In genomic region chr9:75815161-75815560, GRCm38 (mm10) we compare ENCODE assay signal across 31 mouse cellular contexts. TPM values are rescaled to one million over a fixed set of nuclear protein-coding genes. Genes with fewer than 3 reads are reported as not detected.
DNase-seq lines count a peak whose midpoint lies in the region; TF ChIP-seq lines count a peak whose summit lies in the region.
"Had no signal": no experiment of that assay in that cellular context is flagged by ENCODE, and none has a peak within 500 bp of the region (broad histone marks: within the 10 kb centered on the region; RNA-seq: fewer than 3 reads in every experiment).

No protein-coding gene starts in this region.

- H3K4me1 ChIP-seq in MEL (ENCODE audit: control insufficient read depth in 1 of 2, insufficient read depth in 2 of 2, low read length in 2 of 2) = no peaks in the 10 kb centered on the region
- no peaks in the 10 kb centered on the region for H3K4me1 ChIP-seq in heart, adult 2 months (ENCODE audit: control insufficient read depth, insufficient read depth, low read length)
- H3K4me1 ChIP-seq: embryonic facial prominence, embryonic 10.5 days; embryonic facial prominence, embryonic 13.5 days; forebrain, embryonic 12.5 days; forebrain, embryonic 15.5 days had no signal

- H3K4me3 ChIP-seq in C2C12 (ENCODE audit: insufficient read depth, poor library complexity, severe bottlenecking) (no peak overlapping the region), MEL (ENCODE audit: control insufficient read depth in 1 of 2, insufficient read depth in 1 of 2, low read depth in 2 of 2, low read length in 2 of 2) (no peak overlapping the region)
- no peak overlapping the region for H3K4me3 ChIP-seq in heart, adult 2 months
- H3K4me3 ChIP-seq: embryonic facial prominence, embryonic 10.5 days; embryonic facial prominence, embryonic 13.5 days; erythroblast, embryonic 14.5 days; forebrain, embryonic 12.5 days; forebrain, embryonic 15.5 days; heart, embryonic 10.5 days; heart, embryonic 13.5 days had no signal

- H3K79me2 ChIP-seq in C2C12 (ENCODE audit: control insufficient read depth, insufficient read depth) (no peaks in the 10 kb centered on the region), MEL (ENCODE audit: control insufficient read depth, insufficient read depth, low read length, poor library complexity) (no peaks in the 10 kb centered on the region)
- H3K79me2 ChIP-seq in heart, adult 2 months (replicated peaks; ENCODE audit: control insufficient read depth, insufficient read depth, low read length) = no peaks in the 10 kb centered on the region

- no peaks in the 10 kb centered on the region for H3K79me3 ChIP-seq in C2C12 (ENCODE audit: low read depth)

- no peak for TF ChIP-seq POLR2A in MEL (IDR thresholded peaks at IDR 0.05; ENCODE audit: control insufficient read depth in 1 of 2, insufficient read depth in 1 of 2, low read depth in 1 of 2, low read length in 2 of 2, poor library complexity in 1 of 2)
- no peak for TF ChIP-seq POLR2A in heart, adult 2 months (IDR thresholded peaks at IDR 0.05; ENCODE audit: insufficient read depth, low read depth, low read length)

- DNase-seq in MEL (ENCODE audit: low read depth, low spot score) = peak; percentile 12
- peak; percentile 11 for DNase-seq in brain, adult 2 months (ENCODE audit: low read depth, low spot score)
- no peak for DNase-seq in heart, adult 2 months
- DNase-seq in adrenal gland, postnatal 4 days (ENCODE audit: low spot score in 2 of 2) = no peak
- DNase-seq in cerebellum, adult 9-10 months = no peak
- DNase-seq: adrenal gland, postnatal 10 days; adrenal gland, postnatal 36 days; B cell, adult 2 months; cerebellum, adult 18-20 months; cerebellum, adult 9-11 months; cerebellum, postnatal 36 days; embryo, embryonic 11 days; gastrocnemius, postnatal 25 days; heart, adult 18-20 months; heart, postnatal 14 days; heart, postnatal 4 days; kidney, adult 18-20 months had no signal

- TF ChIP-seq CTCF in C2C12 (IDR thresholded peaks at IDR 0.05; ENCODE audit: control insufficient read depth, insufficient read depth, insufficient read length) (no peak), MEL (IDR thresholded peaks at IDR 0.05 in 2 of 3, conservative IDR thresholded peaks at IDR 0.05 in 1 of 3; ENCODE audit: control insufficient read depth in 1 of 3, insufficient read depth in 1 of 3, low read depth in 2 of 3, low read length in 3 of 3, poor library complexity in 1 of 3, severe bottlenecking in 1 of 3) (no peak)
- TF ChIP-seq CTCF in heart, adult 2 months (IDR thresholded peaks at IDR 0.05) = no peak

- TF ChIP-seq EP300 in MEL (IDR thresholded peaks at IDR 0.05; ENCODE audit: low read depth in 1 of 2, low read length in 2 of 2) = no peak
- no peak for TF ChIP-seq EP300 in heart, adult 2 months (IDR thresholded peaks at IDR 0.05; ENCODE audit: insufficient read depth, low read depth, low read length)

- no peak for TF ChIP-seq RAD21 in MEL (IDR thresholded peaks at IDR 0.05; ENCODE audit: low read depth, low read length)

- H3K27me3 ChIP-seq in C2C12 (ENCODE audit: control insufficient read depth, insufficient read depth, insufficient read length) = no peaks in the 10 kb centered on the region
- H3K27me3 ChIP-seq in MEL (ENCODE audit: control insufficient read depth in 1 of 2, insufficient read depth in 2 of 2, low read length in 2 of 2) = peaks cover 0 to 1% of the 10 kb centered on the region in 2 experiments; a peak in 1 of 4 replicates
- no peaks in the 10 kb centered on the region for H3K27me3 ChIP-seq in heart, adult 2 months (ENCODE audit: control insufficient read depth, insufficient read depth, low read length)
- H3K27me3 ChIP-seq: embryonic facial prominence, embryonic 13.5 days; forebrain, embryonic 12.5 days; forebrain, embryonic 15.5 days; heart, embryonic 13.5 days; Patski had no signal

- H3K36me3 ChIP-seq in C2C12 (ENCODE audit: control insufficient read depth, insufficient read depth) = no peaks in the 10 kb centered on the region
- no peaks in the 10 kb centered on the region for H3K36me3 ChIP-seq in MEL (ENCODE audit: control insufficient read depth in 1 of 2, insufficient read depth in 2 of 2, low read length in 2 of 2)
- H3K36me3 ChIP-seq in heart, adult 2 months (ENCODE audit: control insufficient read depth, insufficient read depth, low read length) = no peaks in the 10 kb centered on the region
- H3K36me3 ChIP-seq: embryonic facial prominence, embryonic 10.5 days; embryonic facial prominence, embryonic 13.5 days; forebrain, embryonic 12.5 days; forebrain, embryonic 15.5 days; G1E; heart, embryonic 10.5 days; heart, embryonic 13.5 days had no signal

- H3K9ac ChIP-seq in MEL (ENCODE audit: control insufficient read depth, low read depth, low read length, poor library complexity, severe bottlenecking) = no peak overlapping the region
- H3K9ac ChIP-seq in heart, adult 2 months (ENCODE audit: low read depth, low read length) = no peak overlapping the region
- H3K9ac ChIP-seq: embryonic facial prominence, embryonic 13.5 days; forebrain, embryonic 12.5 days; forebrain, embryonic 15.5 days; heart, embryonic 13.5 days; hindbrain, embryonic 14.5 days had no signal

- no peak overlapping the region for H3ac ChIP-seq in C2C12 (ENCODE audit: control insufficient read depth, insufficient read length, low read depth)

- WGBS in heart, adult 2 months = 93% methylated on average over 1 of the region's 1 CpGs

- intact Hi-C loops in heart, adult 2 months (cut with DNase I) = no loop called here

- H3K27ac ChIP-seq in MEL (ENCODE audit: control insufficient read depth, low read depth, low read length) = no peak overlapping the region
- no peak overlapping the region for H3K27ac ChIP-seq in heart, adult 2 months
- H3K27ac ChIP-seq: embryonic facial prominence, embryonic 10.5 days; embryonic facial prominence, embryonic 13.5 days; forebrain, embryonic 12.5 days; forebrain, embryonic 15.5 days; heart, embryonic 10.5 days; heart, embryonic 13.5 days; hindbrain, embryonic 14.5 days; hindbrain, postnatal 0 days had no signal

- H3K9me3 ChIP-seq in MEL (replicated peaks; ENCODE audit: insufficient read depth, low read length) = no peaks in the 10 kb centered on the region
- H3K9me3 ChIP-seq: embryonic facial prominence, embryonic 10.5 days; embryonic facial prominence, embryonic 13.5 days; forebrain, embryonic 12.5 days; forebrain, embryonic 15.5 days; G1E; heart, embryonic 10.5 days; heart, embryonic 13.5 days had no signal

TF ChIP-seq in C2C12, 6 proteins besides CTCF, POLR2A, EP300 and RAD21:
- TF ChIP-seq CEBPB (IDR thresholded peaks at IDR 0.05; ENCODE audit: low read depth) (no peak), FOSL1 (IDR thresholded peaks at IDR 0.05; ENCODE audit: insufficient read depth, low read length, poor library complexity, severe bottlenecking) (peak; percentile 9), MYOD1 (IDR thresholded peaks at IDR 0.05; ENCODE audit: control insufficient read depth, insufficient read length, low read depth) (no peak), MAX (IDR thresholded peaks at IDR 0.05) (no peak)

TF ChIP-seq in MEL, 35 proteins besides CTCF, POLR2A, EP300 and RAD21:
- no peak for TF ChIP-seq HCFC1 (IDR thresholded peaks at IDR 0.05; ENCODE audit: low read depth, low read length)

RNA-seq across cellular contexts. Expression of gene Bmp5, which starts 40.0 kb away (rescaled TPM):
- polyA plus RNA-seq in C2C12 (2012; fragmentation: generic; extraction: Trizol) (0.05 TPM), MEL (2012; ENCODE audit: insufficient read depth in 1 of 2, insufficient read length in 2 of 2, low read depth in 1 of 2, low replicate concordance in 2 of 2, missing spikeins in 1 of 2) (not detected)
- not detected in 2 replicates for total RNA-seq in MEL (2012; rRNA removed)
- total RNA-seq in heart, adult 2 months (2021) = under 1 TPM; 0.65 to 0.68 TPM
- 0.43 and 0.67 TPM in 2 replicates for polyA plus RNA-seq in heart, adult 2 months (2012; rRNA removed)
- 10 to 100 TPM in 1 of 2 experiments, 1 to 10 TPM in 1; 8.3 to 12.7 TPM for total RNA-seq in adrenal gland, postnatal 4 days (2021)
- polyA plus RNA-seq: CD4-positive, CD25-positive, alpha-beta regulatory T cell, adult 4 months; erythroblast, embryonic 14.5 days; G1E; inflammation-experienced regulatory T-cells, adult 6 months; Patski had no signal

Comparison
In these comparisons a context has a peak if more than half of its experiments do, and no peak if none do; other contexts are left out.
1. DNase-seq: peak in MEL (single experiment) and brain, adult 2 months (single experiment); none in heart, adult 2 months (0 of 2), adrenal gland, postnatal 4 days (0 of 2) and cerebellum, adult 9-10 months (single experiment).